Mouse (Mus musculus) G1E-ER4 (cell line): ENCODE data around the gene Sh3pxd2a. TPM values are rescaled to one million over a fixed set of nuclear protein-coding genes. Genes with fewer than 3 reads are reported as not detected.

Experiments used
- GATA1 ChIP-seq: IDR thresholded peaks from one replicate; pipeline ENCODE4 v1.8.0; 2012; ENCODE audit warnings: low read length, inconsistent platforms
- polyA plus RNA-seq: library from polyadenylated mRNA; stranded (reverse); fragments of >175 nt; gene quantifications from 2 replicates; pipeline ENCODE4 v1.2.3, GENCODE M21; 2012

The Sh3pxd2a gene
- polyA plus RNA-seq, 1 experiment = not detected

- no peak for TF ChIP-seq GATA1
Observed at GRCm38 (mm10) chr19:47463636-47464303, 431 bp downstream of the Sh3pxd2a start.

- TF ChIP-seq GATA1 = no peak
Observed at GRCm38 (mm10) chr19:47463206-47463605, 995 bp downstream of the Sh3pxd2a start.

GRCm38 (mm10) chr19:47462725-47463124 lies 1.5 kb downstream of the Sh3pxd2a start:
- no peak for TF ChIP-seq GATA1

GRCm38 (mm10) chr19:47461838-47462237 lies 2.4 kb downstream of the Sh3pxd2a start:
- TF ChIP-seq GATA1 = no peak

GRCm38 (mm10) chr19:47461386-47461785 lies 2.8 kb downstream of the Sh3pxd2a start:
- no peak for TF ChIP-seq GATA1

GRCm38 (mm10) chr19:47460120-47460960 lies 3.9 kb downstream of the Sh3pxd2a start:
- no peak for TF ChIP-seq GATA1

GRCm38 (mm10) chr19:47459214-47459613 lies 5.0 kb downstream of the Sh3pxd2a start:
- TF ChIP-seq GATA1 = no peak

- no peak for TF ChIP-seq GATA1
Observed at GRCm38 (mm10) chr19:47458504-47459161, 5.6 kb downstream of the Sh3pxd2a start.

GRCm38 (mm10) chr19:47457711-47458503 lies 6.3 kb downstream of the Sh3pxd2a start:
- TF ChIP-seq GATA1 = no peak

- no peak for TF ChIP-seq GATA1
Observed at GRCm38 (mm10) chr19:47456021-47456420, 8.2 kb downstream of the Sh3pxd2a start.

- no peak for TF ChIP-seq GATA1
Observed at GRCm38 (mm10) chr19:47455001-47455755, 9.0 kb downstream of the Sh3pxd2a start.

- no peak for TF ChIP-seq GATA1
Observed at GRCm38 (mm10) chr19:47454167-47455000, 9.8 kb downstream of the Sh3pxd2a start.

- TF ChIP-seq GATA1 = no peak
Observed at GRCm38 (mm10) chr19:47453352-47453751, 10.8 kb downstream of the Sh3pxd2a start.

GRCm38 (mm10) chr19:47452682-47453081 lies 11.5 kb downstream of the Sh3pxd2a start:
- TF ChIP-seq GATA1 = no peak
